Mouse (Mus musculus) olfactory bulb, adult 2 months (tissue): ENCODE data around the gene Rcor2. TPM values are rescaled to one million over a fixed set of nuclear protein-coding genes. Genes with fewer than 3 reads are reported as not detected.

ENCODE experiments used
- H3K27ac ChIP-seq: fragments of 200-500 bp; 2 replicates; pipeline ENCODE4 v1.5.1; 2012; ENCODE audit warnings: low read depth, low read length; ENCODE audit not compliant: insufficient read depth
- H3K4me1 ChIP-seq: fragments of 200-500 bp; 2 replicates; pipeline ENCODE4 v1.6.1; 2012; ENCODE audit warnings: low read length; ENCODE audit not compliant: control insufficient read depth, insufficient read depth
- H3K4me3 ChIP-seq: fragments of 200-500 bp; 2 replicates; pipeline ENCODE4 v1.5.1; 2012; ENCODE audit warnings: mild to moderate bottlenecking, low read depth, low read length, moderate library complexity; ENCODE audit not compliant: insufficient read depth
- CTCF ChIP-seq: fragments of 200-500 bp; IDR thresholded peaks from 2 replicates; pipeline ENCODE4 v1.5.1; 2012; ENCODE audit warnings: low read depth, mild to moderate bottlenecking, low read length, moderate library complexity; ENCODE audit not compliant: insufficient read depth
- POLR2A ChIP-seq: fragments of 200-500 bp; IDR thresholded peaks from 2 replicates; pipeline ENCODE4 v1.6.1; 2012; ENCODE audit warnings: mild to moderate bottlenecking, low read depth, low read length, moderate library complexity; ENCODE audit not compliant: insufficient read depth
- WGBS: fragments of 180-500 bp; shearing (Covaris S2); methylation state at CpG from one replicate; pipeline ENCODE4 v1.1.7; 2018; 5-methylcytosine and 5-hydroxymethylcytosine counted together
- polyA plus RNA-seq: library from polyadenylated mRNA; stranded (reverse); fragments of >200 nt; gene quantifications from 2 replicates; pipeline ENCODE4 v1.2.4, GENCODE M21; 2012; ENCODE audit warnings: low replicate concordance; ENCODE audit not compliant: missing spikeins, insufficient read depth, insufficient read length

Gene Rcor2
- polyA plus RNA-seq, 1 experiment = not detected

DNA sequence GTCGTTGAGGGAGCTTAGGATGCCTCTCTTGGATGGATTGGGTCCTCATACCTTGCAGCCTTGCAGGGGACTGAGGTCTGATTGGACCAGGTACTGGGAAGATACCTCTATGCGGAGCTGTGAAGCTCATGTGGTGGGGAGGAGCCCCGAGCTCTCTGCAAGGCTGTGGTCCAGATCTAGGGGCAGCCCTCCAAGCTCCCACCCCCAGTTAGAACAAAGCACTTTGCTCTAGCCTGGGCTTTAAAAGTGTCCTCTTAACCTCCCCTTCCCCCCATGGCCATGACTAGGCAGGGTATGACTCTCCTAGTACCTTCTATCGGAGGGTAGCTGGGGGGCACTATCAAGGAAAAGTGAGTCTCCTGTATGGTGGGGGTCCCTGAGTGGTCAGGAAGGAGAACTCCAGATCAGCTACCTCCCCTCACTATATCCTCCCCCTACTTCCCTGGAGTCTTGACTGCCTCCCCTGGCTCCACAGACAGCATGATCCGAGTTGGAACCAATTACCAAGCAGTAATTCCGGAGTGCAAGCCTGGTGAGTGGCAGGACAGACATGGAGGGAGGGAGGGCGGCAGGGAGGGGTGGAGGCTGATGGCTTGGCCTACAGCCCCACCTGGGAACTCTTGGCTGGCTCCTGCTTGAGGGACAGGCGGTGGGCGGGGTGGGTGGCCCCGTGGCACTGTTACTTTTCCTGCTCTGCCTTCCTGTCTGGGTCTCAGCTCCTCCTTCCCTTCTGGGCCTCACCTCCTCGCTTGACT is 2.3 kb downstream of the Rcor2 start:
- TF ChIP-seq POLR2A = no peak
- TF ChIP-seq CTCF = no peak
- WGBS = 18% methylated on average over 11 of the region's 11 CpGs
- Histone ChIP-seq H3K4me3 (peak overlapping the region; percentile 83), H3K4me1 (peaks cover 50% of the 10 kb centered on the region), H3K27ac (no peak overlapping the region)

DNA sequence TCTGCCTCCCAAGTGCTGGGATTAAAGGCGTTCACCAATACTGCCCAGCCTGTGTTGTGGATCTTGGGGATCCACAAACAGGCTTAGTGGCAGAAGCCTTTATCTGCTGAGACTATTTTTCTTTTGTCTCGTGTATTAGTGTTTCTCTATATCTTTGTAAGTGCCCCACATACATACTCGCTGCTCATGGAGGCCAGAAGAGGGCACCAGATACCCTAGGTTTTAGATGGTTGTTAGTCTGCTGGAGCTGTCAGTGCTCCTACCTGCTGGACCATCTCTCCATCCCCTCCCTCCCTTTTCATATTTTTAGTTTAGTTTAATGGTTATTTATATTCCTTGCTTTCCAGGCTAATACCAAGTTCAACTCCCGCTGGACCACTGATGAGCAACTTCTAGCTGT is 6.4 kb downstream of the Rcor2 start:
- TF ChIP-seq POLR2A = no peak
- no peak for TF ChIP-seq CTCF
- WGBS = 92% methylated on average over 4 of the region's 4 CpGs
- Histone ChIP-seq H3K27ac (no peak overlapping the region), H3K4me3 (no peak overlapping the region), H3K4me1 (peaks cover 46% of the 10 kb centered on the region)

DNA sequence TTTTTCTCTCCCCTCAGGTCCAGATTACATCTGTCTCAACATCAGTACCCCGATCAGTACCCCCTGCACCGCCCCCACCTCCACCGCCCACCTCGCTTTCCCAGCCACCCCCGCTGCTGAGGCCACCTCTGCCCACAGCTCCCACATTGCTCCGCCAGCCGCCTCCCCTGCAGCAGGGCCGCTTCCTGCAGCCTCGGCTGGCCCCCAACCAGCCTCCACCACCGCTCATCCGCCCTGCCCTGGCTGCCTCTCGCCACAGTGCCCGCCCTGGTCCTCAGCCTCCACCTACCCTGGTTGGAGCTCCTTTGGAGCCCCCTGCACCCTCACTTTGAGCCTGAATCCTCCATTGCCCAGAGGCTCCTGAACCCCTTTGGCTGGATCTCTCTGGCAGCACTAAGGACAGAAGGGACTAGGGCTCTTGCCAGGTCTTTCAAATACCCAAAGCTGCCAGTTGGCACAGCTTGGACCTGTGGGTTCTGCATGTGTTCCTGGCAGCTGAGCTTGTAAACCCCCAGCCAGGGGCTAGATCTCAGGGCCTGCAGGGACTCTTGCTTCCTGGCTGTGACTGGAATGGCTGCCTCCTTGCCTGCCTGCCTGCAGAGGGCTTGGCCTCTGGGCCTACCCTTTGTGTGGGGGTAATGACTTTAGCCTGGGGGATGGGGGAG is 7.3 kb downstream of the Rcor2 start:
- H3K27ac ChIP-seq = no peak overlapping the region
- no peak overlapping the region for H3K4me3 ChIP-seq
- WGBS = 49% methylated on average over 13 of the region's 13 CpGs
- H3K4me1 ChIP-seq = peaks cover 46% of the 10 kb centered on the region
- TF ChIP-seq POLR2A = no peak
- no peak for TF ChIP-seq CTCF

DNA sequence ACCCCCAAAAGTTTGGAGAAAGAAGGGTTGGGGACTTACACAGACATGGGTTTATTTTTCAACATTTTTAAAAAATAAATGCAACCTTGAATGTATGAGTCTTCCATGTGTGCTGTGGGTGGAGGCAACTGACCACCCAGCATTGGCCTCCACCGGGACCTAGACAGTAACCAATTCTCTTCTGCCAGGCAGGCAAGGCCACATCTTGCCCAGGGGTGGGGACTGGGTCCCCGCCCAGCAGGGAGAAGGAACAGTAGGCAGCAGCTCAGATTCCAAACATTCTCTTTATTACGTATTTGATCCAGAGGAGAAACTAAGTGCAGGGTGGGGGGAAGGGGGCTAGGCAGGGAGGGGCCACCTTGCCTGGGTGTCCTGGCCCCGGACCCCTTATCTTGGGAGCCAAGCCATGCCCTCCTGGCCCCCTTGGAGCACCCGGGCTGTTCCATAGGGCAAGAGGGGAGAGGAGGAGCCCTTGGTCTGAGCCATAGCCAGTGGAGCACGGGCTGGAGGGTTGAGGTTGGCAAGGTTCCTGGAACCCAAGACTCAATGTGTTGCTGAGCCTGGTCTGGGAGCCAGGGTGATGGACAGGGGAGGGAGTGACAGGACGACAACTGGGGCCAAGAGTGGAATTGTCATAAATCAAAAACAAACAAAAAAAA is 8.1 kb downstream of the Rcor2 start:
- Histone ChIP-seq H3K27ac (no peak overlapping the region), H3K4me1 (peaks cover 47% of the 10 kb centered on the region), H3K4me3 (no peak overlapping the region)
- 36% methylated on average over 7 of the region's 7 CpGs for WGBS
- TF ChIP-seq CTCF (no peak), POLR2A (no peak)

DNA sequence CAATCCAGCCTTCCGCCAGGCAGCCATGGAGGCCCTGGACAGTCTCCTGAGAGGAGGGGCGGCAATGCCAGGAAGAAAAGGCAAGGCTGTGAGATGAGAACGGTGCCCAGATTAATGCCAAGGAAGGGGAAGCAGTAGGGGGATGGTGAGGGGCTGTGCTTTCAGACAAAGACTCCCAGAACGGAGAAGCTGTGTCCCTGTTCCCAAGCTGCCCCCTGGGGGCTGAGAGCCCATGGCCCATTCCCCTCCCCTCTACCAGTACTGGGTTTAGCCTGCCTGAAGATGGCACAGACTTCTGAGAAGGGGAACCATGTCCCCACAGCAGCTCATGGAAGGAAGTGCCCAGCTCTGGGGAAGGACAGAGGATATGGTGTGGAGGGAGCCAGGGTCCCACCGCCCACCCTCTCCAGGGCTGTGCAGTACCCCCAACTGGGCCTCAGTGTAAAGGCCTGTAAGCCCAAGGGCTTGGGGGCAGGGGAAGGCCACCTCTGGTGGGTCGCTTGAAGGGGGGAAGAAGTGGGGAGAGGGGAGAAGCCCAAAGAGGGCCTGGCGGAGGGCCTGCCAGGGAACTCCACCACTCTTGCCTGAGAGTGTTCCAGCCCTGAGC is 9.0 kb downstream of the Rcor2 start:
- 40% methylated on average over 7 of the region's 7 CpGs for WGBS
- peaks cover 55% of the 10 kb centered on the region for H3K4me1 ChIP-seq
- TF ChIP-seq POLR2A (no peak), CTCF (no peak)
- H3K27ac ChIP-seq = 0 out of 2 replicates have a peak overlapping the region, but pooled peaks have one; percentile 2
- no peak overlapping the region for H3K4me3 ChIP-seq

DNA sequence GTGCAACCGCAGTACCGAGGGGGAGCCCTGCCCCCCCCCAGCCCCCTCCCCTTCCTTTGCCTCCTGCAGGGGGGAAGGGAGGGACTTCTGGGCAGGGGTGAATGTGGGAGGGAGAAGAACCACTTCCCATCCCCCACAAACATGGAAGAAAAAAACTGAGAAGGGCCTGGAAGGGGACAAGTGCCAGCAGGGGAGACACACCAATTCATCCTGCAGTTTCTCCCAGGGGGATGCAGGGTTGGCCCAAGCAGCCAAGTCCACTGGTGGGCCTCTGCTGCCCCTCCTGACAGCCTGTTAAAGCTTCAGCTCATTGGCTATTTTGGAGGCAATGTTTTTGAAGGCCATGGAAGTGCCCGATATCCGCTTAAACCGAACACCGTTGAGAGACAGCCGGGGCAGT is 9.7 kb downstream of the Rcor2 start:
- 51% methylated on average over 7 of the region's 7 CpGs for WGBS
- TF ChIP-seq CTCF = no peak

DNA sequence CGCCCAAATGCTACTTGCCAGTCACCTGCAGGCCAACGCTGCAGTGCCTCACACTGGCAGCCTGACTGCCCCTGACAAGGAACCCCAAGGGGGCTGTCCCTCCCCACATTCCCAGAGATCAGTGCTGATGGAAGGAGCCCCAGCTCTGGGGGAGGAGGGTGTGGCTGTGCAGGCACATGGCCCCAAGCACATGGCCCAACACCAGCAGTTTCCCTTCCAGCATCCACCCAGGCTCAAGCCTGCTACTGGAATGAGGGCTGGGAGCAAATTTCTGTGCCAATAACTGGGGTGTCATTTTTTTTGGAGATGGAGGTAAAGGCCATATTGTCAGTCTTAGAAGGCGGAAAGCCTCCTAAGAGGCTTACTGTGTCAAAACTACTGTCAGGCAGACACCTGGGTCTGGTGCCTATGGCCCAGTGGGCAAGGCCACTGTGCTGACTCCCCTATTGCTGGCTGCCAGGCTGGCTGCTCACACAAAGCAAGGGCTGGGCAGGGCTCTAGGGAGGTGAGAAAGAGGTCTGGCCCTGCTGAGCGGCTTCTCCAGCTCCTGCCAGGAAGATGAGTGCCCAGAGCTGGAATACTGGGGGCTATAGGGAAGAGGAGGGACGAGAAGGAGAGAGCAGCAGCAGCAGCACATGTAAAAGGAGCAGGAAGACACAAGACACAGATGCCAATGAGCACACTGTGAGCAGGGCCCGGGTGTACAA is 11.2 kb downstream of the Rcor2 start:
- WGBS = 49% methylated on average over 6 of the region's 6 CpGs
- Histone ChIP-seq H3K4me3 (no peak overlapping the region), H3K27ac (no peak overlapping the region), H3K4me1 (peaks cover 65% of the 10 kb centered on the region)
- no peak for TF ChIP-seq CTCF
- no peak for TF ChIP-seq POLR2A

More for the DNA sequence above, 9.7 kb downstream of the Rcor2 start:
- H3K4me1 ChIP-seq = peaks cover 60% of the 10 kb centered on the region
- H3K27ac ChIP-seq = no peak overlapping the region
- H3K4me3 ChIP-seq = no peak overlapping the region

DNA sequence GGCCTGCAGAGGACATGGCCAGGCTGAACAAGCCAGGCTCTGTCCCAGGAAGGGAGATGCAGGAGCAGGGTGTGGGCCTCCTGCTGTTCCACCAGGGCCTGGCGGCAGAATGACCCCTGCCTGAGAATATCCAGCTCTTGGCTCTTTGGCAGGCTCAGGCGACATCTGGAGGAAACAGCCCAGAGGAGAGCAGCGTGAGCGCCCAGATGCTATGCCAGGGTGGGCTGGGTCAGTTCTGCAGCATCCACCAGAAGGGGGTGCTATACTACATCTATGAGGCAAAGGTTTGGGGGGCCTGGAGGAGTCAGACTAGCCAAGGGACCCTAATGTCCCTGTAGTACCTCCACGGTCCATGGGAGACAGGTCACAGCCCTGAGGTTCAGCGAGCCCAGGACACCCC is 12.0 kb downstream of the Rcor2 start:
- Histone ChIP-seq H3K4me1 (peaks cover 65% of the 10 kb centered on the region), H3K4me3 (no peak overlapping the region), H3K27ac (peak overlapping the region; percentile 16; the same call in 1 of the 2 replicates)
- WGBS = 29% methylated on average over 6 of the region's 6 CpGs
- TF ChIP-seq CTCF (no peak; the same call in 1 of the 2 replicates), POLR2A (no peak)

DNA sequence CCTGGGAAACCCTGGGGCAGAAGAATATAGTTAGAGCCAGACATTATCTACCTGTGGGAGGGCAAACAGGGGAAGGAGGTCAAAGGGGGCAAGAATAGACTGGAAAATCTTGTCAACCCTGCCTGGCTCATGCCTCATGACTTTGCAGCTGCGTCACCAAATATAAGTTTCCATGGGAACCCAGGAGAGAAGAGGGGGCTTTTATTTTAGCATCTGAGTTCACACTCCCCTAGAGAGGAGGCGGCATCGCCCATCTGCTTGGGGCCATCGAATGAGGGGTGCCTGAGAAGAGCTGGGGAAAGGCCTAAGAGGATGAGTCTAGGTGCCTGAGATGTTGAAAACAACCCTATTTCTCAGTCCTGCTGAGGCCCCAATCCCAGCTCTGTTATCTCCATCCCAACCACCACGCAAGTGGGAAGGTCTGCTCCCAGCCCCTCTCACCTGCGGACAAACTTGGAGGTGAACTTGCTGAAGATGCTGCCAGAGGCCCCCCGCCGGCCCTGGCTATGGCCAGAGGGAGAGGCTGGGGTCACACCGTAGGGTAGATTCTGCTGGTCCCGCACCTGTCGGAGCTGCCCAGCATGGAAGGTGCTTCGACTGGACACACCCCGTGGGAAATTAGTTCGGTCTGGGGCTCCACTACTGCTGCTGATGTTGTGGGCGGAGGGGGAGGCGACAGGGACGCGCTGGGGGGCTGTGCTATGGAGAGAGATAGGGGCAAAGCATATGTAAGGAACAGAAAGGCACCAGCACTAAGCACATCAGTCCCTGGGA is 13.6 kb downstream of the Rcor2 start:
- WGBS = 59% methylated on average over 18 of the region's 18 CpGs
- no peak for TF ChIP-seq POLR2A
- TF ChIP-seq CTCF = no peak
- H3K4me3 ChIP-seq = no peak overlapping the region
- H3K27ac ChIP-seq = peak overlapping the region; percentile 91
- peaks cover 55% of the 10 kb centered on the region for H3K4me1 ChIP-seq
